Mouse (Mus musculus) macrophage (primary cell): Measurements from ENCODE around the gene Fastkd3. TPM values are rescaled to one million over a fixed set of nuclear protein-coding genes. Genes with fewer than 3 reads are reported as not detected.
A peak's percentile ranks its signal among the peaks of the same experiment; 100 is the strongest.
"Not testable (repeated sequence)": the region's sequence is repeated elsewhere in the genome, so short reads cannot be mapped to it uniquely, and the experiment has no call there.

Source experiments
- H3K27ac ChIP-seq: fragments of 350-480 bp; formaldehyde crosslinking; 2 replicates; pipeline ENCODE4 v1.9.0; 2021
- H3K36me3 ChIP-seq: fragments of 350-480 bp; formaldehyde crosslinking; 2 replicates; pipeline ENCODE4 v1.9.0; 2021; ENCODE audit errors: inconsistent target
- H3K4me3 ChIP-seq: fragments of 350-480 bp; formaldehyde crosslinking; 2 replicates; pipeline ENCODE4 v1.9.0; 2021; ENCODE audit errors: inconsistent target
- H3K79me2 ChIP-seq: fragments of 350-480 bp; formaldehyde crosslinking; 2 replicates; pipeline ENCODE4 v1.9.0; 2021; ENCODE audit errors: inconsistent target
- WGBS: methylation state at CpG from one replicate; pipeline ENCODE4 v1.1.7; 2026; ENCODE audit warnings: inconsistent platforms; ENCODE audit not compliant: missing documents; 5-methylcytosine and 5-hydroxymethylcytosine counted together
- polyA plus RNA-seq: library from polyadenylated mRNA; stranded (reverse); fragments of 250-400 nt; gene quantifications from 3 replicates; pipeline ENCODE4 v1.2.4, GENCODE M21; 2018; ENCODE audit warnings: inconsistent platforms
- total RNA-seq, 78 experiments: library from RNA; depleted of rRNA; stranded (reverse); fragments of 250-400 nt; gene quantifications; 1 replicate in 9 of 78; 2 replicates in 24 of 78; 3 replicates in 43 of 78; 4 replicates in 2 of 78; pipeline ENCODE4 v1.2.4; 2018; ENCODE audit warnings: inconsistent platforms in 56 of 78

Fastkd3 gene
- 10 to 100 TPM in 22 of 26 experiments, 1 to 10 TPM in 4; 5.6 to 50.2 (median 25.9) TPM for total RNA-seq (2018; cell fraction: chromatin; rRNA removed)
- 10 to 100 TPM in 23 of 26 experiments, 1 to 10 TPM in 3; 5.7 to 19.7 (median 15.4) TPM for total RNA-seq (2018; cell fraction: cytosol; rRNA removed)
- total RNA-seq (2018; cell fraction: nucleus; rRNA removed) = 10 to 100 TPM in 25 of 26 experiments, 1 to 10 TPM in 1; 8.9 to 63.8 (median 21.6) TPM
- 10.6 to 30.8 TPM (median 17.8 TPM) in 3 replicates for polyA plus RNA-seq

DNA sequence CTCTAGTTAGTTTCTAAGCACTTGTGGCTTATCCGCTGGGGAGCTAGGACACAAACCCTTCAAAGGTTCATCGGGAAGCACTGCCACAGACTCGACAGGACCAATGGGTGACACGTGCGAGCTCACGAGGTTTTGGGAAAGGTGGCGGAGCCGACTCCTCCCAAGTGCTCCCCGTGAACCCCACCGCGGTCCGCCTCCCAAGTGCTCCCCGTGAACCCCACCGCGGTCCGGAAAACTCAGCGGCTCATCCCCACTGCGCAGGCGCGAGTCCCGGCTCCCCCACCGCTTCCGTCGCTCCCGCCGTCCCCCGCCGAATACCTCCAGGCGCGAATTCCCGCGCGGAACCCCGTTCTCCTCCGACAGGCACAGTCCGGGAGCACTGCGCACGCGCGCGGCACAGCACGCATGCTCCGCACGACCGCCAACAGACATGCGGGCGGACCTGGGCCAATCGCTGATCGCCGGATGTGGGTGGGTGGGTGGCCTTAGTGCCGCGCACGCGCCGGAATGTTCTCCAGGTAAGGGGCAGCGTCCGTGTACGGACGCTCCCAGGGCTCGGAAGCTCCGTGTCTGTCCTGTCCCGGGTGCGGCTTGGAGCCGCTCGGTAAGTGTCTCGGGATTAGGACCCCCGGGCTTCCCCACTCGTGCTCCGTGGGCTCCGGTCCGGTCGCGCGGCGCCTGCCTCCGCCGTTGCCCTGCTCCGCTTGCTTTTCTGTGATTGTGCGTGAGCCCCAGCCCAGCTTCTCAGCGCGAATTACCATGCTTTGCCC, at the start of gene Fastkd3, which contains the start of gene Mtrr:
TSS of gene Fastkd3 (plus strand) at position 488 of the 770 bp plus-strand sequence.
TSS of gene Mtrr (minus strand) at position 403 of the 770 bp plus-strand sequence.
- Histone ChIP-seq H3K27ac (peak within 1 kb of the TSS; percentile 73), H3K36me3 (peaks cover 44% of the 10 kb centered on the region), H3K79me2 (peaks cover 69% of the 10 kb centered on the region), H3K4me3 (peak within 1 kb of the TSS; percentile 85)
- WGBS = under 1% methylated on average over 81 of the region's 81 CpGs

- WGBS = no CpG with 5 or more reads among the region's 6 CpGs
- not testable (repeated sequence) for H3K36me3 ChIP-seq, H3K79me2 ChIP-seq, H3K4me3 ChIP-seq, H3K27ac ChIP-seq
These were observed 28.6 kb upstream of the Fastkd3 start for GRCm38 (mm10) chr13:68553391-68553790.

DNA sequence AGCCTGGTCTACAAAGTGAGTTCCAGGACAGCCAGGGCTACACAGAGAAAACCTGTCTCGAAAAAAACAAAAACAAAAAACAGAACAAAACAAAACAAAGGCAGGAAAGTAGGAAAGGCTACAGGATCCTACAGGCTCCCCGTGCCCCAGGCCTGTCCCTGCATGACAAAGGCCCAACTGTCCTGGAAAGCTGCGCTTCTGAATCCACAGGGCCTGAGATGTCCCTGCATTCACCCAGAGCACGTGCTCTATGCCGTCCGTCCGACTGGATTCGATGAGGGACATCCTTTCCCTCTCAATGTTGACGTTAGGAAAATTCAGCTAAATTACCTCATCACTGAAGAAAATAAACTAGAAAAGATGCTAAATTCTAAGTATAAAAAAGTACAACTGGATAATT, 13.9 kb upstream of the Fastkd3 start:
- H3K36me3 ChIP-seq = peaks cover 63% of the 10 kb centered on the region
- 98% methylated on average over 9 of the region's 9 CpGs for WGBS
- no peaks in the 10 kb centered on the region for H3K79me2 ChIP-seq
- no peak overlapping the region for H3K4me3 ChIP-seq
- H3K27ac ChIP-seq = no peak overlapping the region

DNA sequence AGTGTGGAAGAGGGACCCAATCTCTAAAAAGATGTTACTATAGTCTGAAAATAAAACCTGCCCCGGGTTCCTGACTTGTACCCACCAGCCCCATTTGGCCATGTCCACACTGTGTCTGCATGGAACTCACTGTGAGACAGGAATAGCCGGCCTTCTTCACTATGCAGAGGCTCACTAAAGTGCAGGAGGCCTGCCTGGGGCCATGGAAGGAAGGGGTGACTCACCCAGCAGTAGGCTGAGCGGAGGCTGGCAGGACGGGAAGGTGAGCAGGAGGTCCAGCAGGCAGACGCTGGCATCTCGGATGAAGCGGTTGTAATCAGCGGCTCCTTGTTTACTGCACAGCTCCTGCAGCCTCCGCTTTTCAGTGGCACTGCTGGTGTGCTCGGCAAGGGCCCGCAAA, 13.5 kb upstream of the Fastkd3 start:
- Histone ChIP-seq H3K27ac (no peak overlapping the region), H3K79me2 (no peaks in the 10 kb centered on the region), H3K36me3 (peaks cover 59% of the 10 kb centered on the region), H3K4me3 (no peak overlapping the region)
- 93% methylated on average over 11 of the region's 11 CpGs for WGBS

- 84% methylated on average over 15 of the region's 17 CpGs for WGBS
- no peaks in the 10 kb centered on the region for H3K79me2 ChIP-seq
- no peak overlapping the region for H3K4me3 ChIP-seq
- H3K27ac ChIP-seq = no peak overlapping the region
- peaks cover 47% of the 10 kb centered on the region for H3K36me3 ChIP-seq
These were observed 12.3 kb upstream of the Fastkd3 start for GRCm38 (mm10) chr13:68569589-68570336.

GRCm38 (mm10) chr13:68572247-68572646, 9.8 kb upstream of the Fastkd3 start:
- 84% methylated on average over 18 of the region's 19 CpGs for WGBS
- no peak overlapping the region for H3K4me3 ChIP-seq
- no peak overlapping the region for H3K27ac ChIP-seq
- H3K36me3 ChIP-seq = peaks cover 48% of the 10 kb centered on the region
- no peaks in the 10 kb centered on the region for H3K79me2 ChIP-seq

DNA sequence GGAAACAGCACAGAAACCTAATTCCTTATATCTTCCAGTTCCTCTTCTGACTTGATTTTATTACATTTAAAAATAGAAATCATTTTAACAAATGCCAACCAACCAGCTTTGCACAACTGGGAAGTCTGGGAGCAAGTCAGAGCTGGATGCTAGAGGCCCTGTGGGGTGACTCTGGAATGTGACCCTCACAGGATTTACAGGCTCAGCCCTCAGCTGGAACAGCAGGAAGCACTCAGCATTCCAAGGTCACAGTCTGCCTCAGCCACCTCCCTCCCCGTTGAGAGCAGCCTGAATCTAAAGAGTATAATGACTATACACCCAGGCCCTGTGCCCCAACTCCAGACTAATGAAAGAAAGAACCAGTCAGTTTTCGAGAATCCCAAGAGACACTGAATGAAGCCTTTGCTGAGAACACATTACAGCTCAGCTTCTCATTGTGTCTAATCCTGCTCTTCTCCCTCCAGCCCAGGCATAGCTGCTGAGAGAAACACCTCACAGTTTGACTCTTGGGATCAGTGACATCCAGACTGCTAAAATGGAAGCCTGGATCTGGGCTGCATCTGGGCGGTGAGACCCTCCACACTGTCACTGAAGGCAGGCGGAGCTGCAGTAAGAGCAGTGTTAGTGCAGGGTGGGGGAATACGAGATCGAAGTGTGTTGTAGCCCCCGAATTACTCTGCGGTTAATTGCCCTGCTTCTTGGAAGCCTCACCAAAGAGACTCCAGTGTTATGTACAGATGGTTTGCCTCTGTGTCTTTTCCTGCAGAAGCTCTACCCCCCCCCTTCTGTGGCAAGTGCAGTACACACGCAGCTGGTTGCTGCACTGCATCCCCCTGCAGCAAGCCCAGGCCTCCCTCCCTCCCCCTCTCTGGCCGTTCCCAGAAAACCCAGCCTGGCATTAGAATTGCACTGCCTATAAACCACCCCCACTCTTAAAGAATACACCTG, 8.8 kb upstream of the Fastkd3 start:
- H3K4me3 ChIP-seq = no peak overlapping the region
- 96% methylated on average over 9 of the region's 10 CpGs for WGBS
- H3K36me3 ChIP-seq = peaks cover 41% of the 10 kb centered on the region
- H3K79me2 ChIP-seq = no peaks in the 10 kb centered on the region
- no peak overlapping the region for H3K27ac ChIP-seq

DNA sequence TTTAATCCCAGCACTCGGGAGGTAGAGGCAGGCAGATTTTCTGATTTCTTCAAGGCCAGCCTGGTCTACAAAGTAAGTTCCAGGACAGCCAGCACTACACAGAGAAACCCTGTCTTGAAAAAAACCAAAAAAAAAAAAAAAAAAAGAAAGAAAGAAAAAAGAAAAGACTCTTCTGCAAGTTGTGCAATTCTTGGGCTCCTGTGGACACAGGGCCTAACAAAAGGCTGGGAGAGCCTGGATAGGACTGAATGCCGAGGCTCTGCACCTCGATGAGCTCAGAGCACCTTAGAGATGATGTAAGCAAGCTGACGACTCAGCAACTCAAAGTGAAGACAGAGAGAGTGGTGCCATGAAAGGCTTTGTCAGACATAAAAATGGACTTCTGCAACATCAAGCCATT, 7.6 kb upstream of the Fastkd3 start:
- Histone ChIP-seq H3K79me2 (no peaks in the 10 kb centered on the region; the same call in 1 of the 2 replicates), H3K36me3 (peaks cover 43% of the 10 kb centered on the region), H3K27ac (no peak overlapping the region), H3K4me3 (no peak overlapping the region)
- WGBS = 89% methylated on average over 4 of the region's 4 CpGs

DNA sequence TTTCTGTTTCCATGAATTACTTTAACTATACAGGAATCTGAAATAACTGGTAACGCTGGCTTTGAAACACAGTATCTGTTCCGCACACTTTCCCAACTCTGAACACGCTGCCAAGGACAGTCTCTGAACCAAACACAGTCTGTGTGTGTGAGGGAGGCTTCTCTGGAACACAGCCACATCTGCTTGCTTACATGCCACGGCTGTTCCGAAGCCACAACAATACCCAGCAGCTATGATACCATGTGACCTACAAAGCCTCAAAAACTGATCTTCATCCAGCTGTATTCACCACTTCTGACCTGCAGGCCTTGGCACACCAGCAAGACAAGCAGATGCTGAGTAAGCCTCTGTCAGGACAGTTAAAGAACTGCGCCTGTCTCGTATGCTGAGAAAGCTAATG, 4.1 kb upstream of the Fastkd3 start:
- Histone ChIP-seq H3K36me3 (peaks cover 40% of the 10 kb centered on the region), H3K4me3 (no peak overlapping the region), H3K27ac (no peak overlapping the region), H3K79me2 (peaks cover 29% of the 10 kb centered on the region)
- WGBS = 94% methylated on average over 7 of the region's 7 CpGs

- peaks cover 48% of the 10 kb centered on the region for H3K36me3 ChIP-seq
- peaks cover 62% of the 10 kb centered on the region for H3K79me2 ChIP-seq
- WGBS = 24% methylated on average over 14 of the region's 14 CpGs
- H3K4me3 ChIP-seq = peak overlapping the region; percentile 68
- H3K27ac ChIP-seq = peak overlapping the region; percentile 73
These were observed 821 bp upstream of the Fastkd3 start for GRCm38 (mm10) chr13:68581086-68581740.

DNA sequence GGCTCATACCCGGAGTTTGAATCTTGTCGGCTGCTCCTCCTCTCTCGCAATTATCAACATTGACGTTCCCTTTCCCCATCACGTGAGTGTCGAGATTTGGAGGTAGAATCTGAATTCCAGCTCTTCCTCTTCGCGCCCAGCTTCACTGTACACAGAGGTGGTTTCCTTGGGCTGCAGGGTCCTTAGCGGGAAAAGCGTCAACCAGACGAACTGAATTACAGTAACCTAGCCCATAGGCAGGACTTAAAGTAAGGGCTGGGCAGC, 415 bp downstream of the Fastkd3 start:
- WGBS = 0% methylated on average over 11 of the region's 11 CpGs
- Histone ChIP-seq H3K36me3 (peaks cover 39% of the 10 kb centered on the region), H3K4me3 (peak overlapping the region; percentile 85), H3K27ac (peak overlapping the region; percentile 70), H3K79me2 (peaks cover 72% of the 10 kb centered on the region)

DNA sequence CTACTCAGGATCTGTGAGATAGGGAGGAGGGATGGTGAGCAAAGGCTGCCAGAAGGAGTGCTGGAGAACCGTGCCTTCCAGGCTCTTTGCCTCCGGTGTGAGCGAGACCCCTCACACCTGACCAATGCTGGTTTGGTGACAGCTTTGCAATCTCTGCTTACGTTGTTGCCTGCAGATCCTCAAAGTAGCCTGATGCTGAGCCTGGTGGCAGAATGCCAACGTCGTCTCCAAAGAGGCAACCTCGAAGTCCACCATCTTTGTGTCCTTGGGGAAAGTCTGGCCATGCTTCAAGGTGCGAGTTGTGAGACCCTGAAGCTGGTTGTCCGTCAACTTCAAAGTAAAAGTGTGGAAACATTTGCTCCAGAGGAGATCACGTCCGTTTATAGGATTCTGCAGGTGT, 1.9 kb downstream of the Fastkd3 start:
- Histone ChIP-seq H3K27ac (peak overlapping the region; percentile 70), H3K4me3 (no peak overlapping the region), H3K79me2 (peaks cover 72% of the 10 kb centered on the region), H3K36me3 (peaks cover 35% of the 10 kb centered on the region)
- WGBS = 96% methylated on average over 11 of the region's 11 CpGs

DNA sequence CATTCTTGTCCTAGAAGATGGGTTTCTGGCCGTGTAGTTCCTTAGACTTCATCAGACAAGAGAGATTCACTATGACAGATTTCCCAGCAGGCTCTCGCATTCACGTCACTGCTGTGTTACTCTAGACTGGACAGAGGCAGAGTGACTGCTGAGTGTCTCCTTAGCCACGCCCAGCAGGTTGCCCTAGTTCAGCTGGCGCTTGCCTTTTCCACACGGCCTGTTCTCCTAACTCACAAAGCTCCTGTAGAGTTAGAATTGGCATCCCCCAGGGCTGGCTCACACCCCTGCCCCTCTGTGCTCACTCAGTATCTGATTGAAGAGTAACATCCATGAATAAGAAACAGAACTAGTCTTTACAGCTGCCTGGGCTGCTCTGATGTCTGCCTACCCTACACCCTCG, 3.4 kb downstream of the Fastkd3 start:
- H3K36me3 ChIP-seq = peaks cover 39% of the 10 kb centered on the region
- WGBS = 91% methylated on average over 7 of the region's 7 CpGs

DNA sequence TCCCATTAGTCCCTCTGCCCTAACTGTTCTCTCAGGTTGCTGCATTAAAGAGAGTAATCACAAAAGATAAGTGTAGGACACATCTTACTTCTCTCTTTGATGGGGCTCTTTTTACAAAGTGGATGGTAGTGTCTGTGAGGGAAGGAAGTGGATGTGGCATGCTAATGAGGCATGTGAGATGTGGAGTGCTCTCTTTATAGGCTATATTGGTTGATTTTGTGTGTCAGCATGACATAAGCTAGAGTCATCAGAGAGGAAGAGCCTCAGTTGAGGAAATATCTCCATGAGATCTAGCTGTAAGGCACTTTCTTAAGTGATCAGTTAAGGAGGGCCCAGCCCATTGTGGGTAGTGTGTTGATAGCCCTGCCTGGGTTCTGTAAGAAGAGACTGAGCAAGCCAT, 6.3 kb downstream of the Fastkd3 start:
- Histone ChIP-seq H3K79me2 (peaks cover 57% of the 10 kb centered on the region), H3K27ac (peak overlapping the region; percentile 88), H3K36me3 (peaks cover 67% of the 10 kb centered on the region), H3K4me3 (no peak overlapping the region)

More for the DNA sequence above, 3.4 kb downstream of the Fastkd3 start:
- Histone ChIP-seq H3K4me3 (no peak overlapping the region), H3K27ac (no peak overlapping the region), H3K79me2 (peaks cover 76% of the 10 kb centered on the region)
